Mouse (Mus musculus): ENCODE data around the gene Ms4a4c.

DNA sequence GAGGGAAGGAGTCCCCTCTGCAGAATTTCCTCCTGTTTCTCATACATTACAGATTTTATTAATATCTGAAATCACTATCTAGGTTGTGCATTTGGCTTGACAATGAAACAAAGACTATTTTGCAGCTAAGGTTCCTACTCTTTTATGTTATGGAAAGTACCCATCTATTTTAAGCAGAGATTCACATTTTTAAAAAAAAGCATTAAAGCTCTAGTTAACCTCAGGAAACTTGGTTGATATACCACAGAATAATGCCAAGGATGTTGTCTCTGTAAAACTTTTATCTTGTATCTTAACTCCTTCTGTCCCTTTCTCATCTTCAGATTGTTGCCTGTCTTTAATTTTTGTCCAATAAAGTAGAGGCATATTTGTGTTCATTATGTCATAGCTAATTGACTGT lies 8.8 kb upstream of the Ms4a4c start:
- TF ChIP-seq CTCF (IDR thresholded peaks at IDR 0.05; ENCODE audit: control insufficient read depth, insufficient read depth, insufficient read length) (no peak), FOSL1 (IDR thresholded peaks at IDR 0.05; ENCODE audit: insufficient read depth, low read length, poor library complexity, severe bottlenecking) (no peak), USF1 (IDR thresholded peaks at IDR 0.05; ENCODE audit: low read depth) (no peak)

Measured in C2C12 (cell line).